Mouse (Mus musculus): ENCODE data around the gene Crtap. TPM values are rescaled to one million over a fixed set of nuclear protein-coding genes. Genes with fewer than 3 reads are reported as not detected.
A peak's percentile ranks its signal among the peaks of the same experiment; 100 is the strongest.

Crtap gene
- total RNA-seq (2022) = 1 to 10 TPM; 5.1 to 8.9 (median 6.4) TPM

DNA sequence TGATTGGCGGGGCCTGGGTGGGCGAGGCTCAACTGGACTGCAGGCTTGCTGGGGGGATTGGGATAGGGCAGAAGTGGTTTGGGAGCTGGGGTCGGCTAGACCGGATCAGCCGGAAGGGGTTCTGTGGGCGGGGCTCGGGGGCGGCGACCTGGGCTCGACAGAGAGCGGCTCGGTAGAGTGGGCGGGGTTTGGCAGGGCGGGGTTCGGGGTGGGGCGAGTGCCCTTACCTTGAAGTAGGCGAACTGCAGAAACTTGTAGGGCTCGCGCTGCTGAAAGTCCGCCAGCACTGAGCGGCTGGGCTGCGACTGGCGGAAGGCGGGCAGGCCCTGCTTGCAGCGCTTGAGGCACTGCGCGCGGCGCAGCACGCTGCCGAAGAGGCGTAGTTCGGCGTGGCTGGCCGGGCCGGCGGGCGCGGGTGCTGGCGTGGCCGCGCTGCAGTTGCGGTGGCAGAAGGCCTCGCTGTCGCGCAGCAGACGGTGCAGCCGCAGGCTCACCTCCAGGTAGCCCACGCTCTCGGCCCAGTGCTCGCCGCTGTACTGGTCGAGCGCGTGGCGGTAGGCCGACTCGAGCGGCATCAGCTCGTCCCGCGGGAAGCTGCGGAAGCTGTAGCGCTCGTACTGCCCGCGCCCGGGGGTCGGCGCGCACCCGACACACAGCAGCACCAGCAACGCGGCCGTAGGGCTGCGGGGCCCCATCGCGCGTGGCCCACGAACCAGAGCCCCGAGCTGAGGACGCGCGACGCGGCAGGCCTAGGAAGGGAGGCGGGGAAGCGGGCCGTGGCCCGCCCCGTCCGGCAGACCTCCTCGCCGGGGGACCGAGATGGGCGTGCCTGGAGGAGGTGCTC is at the start of gene Crtap:
Gene Crtap (minus strand): TSS at position 771 of the 844 bp plus-strand sequence.
- peak in 1 of 2 experiments; percentile 32 for DNase-seq (ENCODE audit: low spot score in 2 of 2)

DNA sequence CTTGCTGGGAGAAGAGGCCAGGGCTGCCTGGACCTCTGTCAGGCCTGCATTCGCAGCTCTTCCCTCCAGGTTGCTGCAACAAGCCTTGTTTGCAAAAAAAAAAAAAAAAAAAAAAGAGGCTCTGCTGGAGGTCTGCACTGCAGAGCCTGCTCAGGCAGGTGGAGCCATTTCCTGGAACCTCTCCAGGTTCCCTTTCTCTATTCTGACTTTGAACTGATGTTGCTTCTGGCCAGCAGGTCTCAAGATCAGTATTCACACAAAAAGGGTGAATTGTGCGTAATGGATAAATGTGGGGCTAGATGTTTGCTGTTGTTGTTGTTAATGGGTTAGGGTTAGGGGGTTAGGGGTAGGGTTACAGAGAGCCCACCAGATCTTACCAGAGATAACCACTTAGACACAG is 45.2 kb upstream of the Crtap start:
- no peak for DNase-seq (ENCODE audit: low spot score in 2 of 2)

DNA sequence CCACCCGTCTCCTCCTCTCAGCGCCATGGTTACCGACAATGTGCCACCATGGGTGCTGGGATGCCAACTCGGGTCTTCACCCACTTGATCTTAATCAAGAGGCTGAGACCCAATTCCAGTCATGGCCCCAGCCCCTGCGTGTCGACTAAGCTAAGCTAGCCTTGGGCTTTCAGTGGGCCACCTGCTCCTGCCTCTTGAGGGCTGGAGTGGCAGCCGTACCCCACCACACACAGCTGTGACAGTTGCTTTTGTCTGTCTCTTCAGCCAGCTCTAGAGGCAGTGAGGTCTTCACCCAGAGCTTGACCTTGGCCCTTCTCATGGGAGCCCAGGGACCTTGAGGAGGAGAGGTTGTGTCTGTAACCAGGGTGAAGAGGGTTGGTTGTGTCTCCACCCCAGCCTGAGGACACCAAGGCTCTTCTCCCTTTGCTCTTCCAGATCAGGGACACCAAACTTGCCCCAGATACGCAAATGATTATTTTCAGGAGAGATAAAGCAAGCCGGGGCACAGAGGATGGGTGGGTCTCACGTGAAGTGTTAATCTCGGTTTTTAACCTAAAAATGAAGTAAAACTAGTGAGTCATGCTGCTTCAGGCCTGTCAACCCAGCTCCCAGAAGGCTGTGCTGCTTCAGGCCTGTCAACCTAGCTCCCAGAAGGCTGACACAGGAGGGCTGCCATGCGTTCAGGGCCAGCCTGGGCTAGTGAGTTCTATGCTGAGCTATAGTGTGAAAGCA is 37.8 kb upstream of the Crtap start:
- no peak for DNase-seq (ENCODE audit: low spot score in 2 of 2)

GRCm38 (mm10) chr9:114427425-114427824 is 37.0 kb upstream of the Crtap start:
- no peak for DNase-seq (ENCODE audit: low spot score in 2 of 2)

DNA sequence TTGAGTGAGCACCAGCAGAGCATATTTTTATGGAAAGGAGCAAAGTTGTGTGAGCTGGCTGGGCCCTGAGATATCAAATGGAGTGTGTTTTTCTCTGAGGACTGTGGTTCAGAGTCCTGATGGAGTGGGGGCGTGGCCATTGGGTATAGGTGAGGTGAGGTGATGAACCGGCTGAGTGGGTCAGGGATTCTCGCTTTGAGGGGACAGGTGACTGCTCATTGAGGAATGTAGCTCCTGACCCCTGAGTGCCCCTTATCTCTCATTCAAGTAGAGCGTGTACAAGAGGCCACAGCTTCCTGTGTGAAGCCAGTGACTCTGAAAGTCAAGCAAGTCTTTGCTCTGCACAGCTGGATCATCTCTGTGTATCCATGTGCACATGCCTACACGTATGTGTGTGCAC is 35.7 kb upstream of the Crtap start:
- no peak for DNase-seq (ENCODE audit: low spot score in 2 of 2)

DNA sequence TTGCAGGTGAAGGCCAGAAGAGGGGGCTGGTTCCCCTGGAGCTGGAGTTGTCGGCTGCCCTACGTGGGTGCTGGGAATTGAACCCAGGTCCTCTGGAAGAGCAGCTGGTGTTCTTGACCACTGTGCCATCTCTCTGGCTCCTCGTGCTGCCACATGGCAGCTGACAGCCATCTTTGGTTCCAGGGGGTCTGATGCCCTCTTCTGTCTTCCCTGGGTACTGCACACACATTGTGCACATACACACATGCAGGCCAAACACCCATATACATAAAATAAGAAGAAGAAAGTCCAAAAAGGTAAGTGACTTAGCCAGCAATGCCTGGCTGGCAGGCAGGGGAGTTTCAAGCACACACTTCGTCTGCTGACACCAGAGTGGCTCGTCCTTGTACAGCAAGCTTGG is 35.1 kb upstream of the Crtap start:
- no peak for DNase-seq (ENCODE audit: low spot score in 2 of 2)

DNA sequence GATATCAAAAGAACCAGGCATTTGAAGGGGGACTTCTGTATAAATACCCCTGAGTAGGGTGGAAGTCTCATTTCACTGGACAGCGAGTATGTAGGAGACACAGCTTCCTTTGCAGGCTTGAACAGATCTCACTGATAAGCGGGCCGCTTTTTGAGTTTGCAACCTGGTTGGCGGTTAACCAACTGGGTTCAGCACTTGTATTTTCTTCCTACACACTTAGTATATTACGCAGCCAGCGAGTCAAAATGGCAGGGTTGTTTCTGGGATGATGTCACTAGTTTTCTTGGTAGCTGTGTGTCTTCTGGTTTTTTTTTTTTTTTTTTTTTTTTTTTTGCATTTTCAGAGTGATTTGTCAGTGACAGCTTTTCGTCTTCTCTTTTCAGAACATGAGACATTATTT is 31.3 kb upstream of the Crtap start:
- no peak for DNase-seq (ENCODE audit: low spot score in 2 of 2)

DNA sequence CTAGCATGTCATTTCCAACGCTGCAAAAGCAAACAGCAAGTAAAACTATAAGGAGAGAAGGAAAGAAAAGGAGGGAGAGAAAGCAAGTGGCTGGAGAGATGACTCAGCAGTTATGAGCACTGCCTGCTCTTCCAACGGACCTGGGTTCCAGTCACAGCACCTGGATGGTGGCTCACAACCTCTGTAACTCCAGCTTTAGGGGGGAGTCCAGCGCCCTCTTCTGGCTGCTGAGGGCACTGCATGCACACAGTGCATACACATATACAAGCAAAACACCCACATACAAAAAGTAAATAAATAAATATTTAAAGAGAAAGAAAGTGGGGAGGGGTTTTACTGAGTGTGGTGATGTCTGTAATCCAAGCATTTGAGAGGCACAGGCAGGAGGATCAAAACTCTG is 30.6 kb upstream of the Crtap start:
- DNase-seq (ENCODE audit: low spot score in 2 of 2) = no peak

DNA sequence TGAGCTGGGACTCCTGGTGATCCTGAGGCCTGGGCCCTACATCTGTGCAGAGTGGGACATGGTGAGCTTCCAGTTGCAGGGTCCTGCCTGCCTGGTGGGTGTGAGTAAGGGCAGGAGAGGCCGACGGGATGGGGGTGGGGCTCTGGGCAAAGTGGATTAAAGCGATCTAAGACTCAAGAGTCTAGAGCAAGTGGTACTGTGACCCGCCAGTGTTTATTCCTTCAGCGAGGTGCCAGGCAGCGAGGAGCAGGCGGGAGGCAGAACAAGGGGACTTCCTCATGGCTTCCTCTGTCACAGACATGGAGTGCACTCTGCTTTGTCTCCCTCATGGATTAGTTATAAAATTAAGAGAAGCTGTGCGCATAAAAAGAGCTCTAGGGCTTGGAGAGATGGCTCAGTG is 30.0 kb upstream of the Crtap start:
- DNase-seq (ENCODE audit: low spot score in 2 of 2) = no peak

GRCm38 (mm10) chr9:114418187-114418586 is 27.7 kb upstream of the Crtap start:
- DNase-seq (ENCODE audit: low spot score in 2 of 2) = no peak

DNA sequence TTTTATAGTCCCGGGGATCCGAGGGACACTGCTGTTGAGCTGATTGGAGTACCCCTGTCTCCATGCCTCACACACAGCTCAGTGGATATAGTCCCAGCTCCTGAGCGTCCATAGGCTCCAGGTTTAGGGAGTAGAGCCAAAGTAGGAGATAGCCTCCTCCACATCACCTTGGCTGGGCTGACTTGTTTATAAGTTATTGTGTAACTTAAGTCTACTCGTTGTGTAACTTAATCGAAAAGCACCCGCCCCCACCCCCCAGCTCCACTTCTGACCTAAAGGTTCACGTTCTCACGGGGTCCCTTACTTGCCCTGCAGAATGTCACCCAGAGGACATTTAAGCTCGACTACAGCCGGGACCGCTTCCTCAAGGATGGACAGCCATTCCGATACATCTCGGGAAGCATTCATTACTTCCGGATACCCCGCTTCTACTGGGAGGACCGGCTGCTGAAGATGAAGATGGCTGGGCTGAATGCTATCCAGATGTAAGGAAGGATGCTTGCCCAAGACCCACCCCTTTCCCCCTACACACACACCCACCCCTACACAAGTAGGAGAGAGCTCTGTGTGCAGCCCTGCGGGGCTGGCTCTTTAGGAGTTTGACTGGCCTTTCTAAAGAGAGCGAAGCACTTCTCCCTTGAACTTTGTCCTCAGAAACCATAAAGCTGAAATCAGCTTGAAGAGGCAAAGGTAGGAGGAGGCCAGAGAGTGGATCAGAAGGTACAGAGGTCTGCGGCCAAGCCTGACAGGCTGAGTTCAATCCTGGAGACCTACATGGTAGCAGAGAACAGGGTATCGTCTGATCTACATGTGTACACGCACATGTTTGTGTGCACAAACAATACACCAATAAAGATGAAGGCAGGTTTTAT is 26.4 kb upstream of the Crtap start:
- no peak for DNase-seq (ENCODE audit: low spot score in 2 of 2)

GRCm38 (mm10) chr9:114415701-114416100 is 25.2 kb upstream of the Crtap start:
- no peak for DNase-seq (ENCODE audit: low spot score in 2 of 2)

DNA sequence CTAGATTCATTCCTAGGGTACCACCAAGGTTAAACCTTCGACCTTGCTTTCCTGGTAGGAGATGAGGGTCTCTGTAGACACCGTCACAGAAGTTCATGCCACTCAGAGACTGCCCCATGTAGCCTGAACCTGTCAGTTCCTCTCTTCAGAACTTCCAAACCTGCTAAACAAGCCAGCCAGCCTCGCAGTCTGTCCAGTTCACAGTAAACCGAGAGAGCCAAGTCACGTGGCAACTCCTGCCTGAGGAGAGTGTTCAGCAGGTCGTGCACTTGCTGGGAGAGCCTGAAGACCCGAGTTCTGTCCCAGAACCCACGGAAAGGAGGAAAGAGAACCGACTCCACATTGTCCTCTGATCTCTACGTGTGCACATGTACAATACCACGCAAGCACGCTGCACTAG is 23.4 kb upstream of the Crtap start:
- no peak for DNase-seq (ENCODE audit: low spot score in 2 of 2)

DNA sequence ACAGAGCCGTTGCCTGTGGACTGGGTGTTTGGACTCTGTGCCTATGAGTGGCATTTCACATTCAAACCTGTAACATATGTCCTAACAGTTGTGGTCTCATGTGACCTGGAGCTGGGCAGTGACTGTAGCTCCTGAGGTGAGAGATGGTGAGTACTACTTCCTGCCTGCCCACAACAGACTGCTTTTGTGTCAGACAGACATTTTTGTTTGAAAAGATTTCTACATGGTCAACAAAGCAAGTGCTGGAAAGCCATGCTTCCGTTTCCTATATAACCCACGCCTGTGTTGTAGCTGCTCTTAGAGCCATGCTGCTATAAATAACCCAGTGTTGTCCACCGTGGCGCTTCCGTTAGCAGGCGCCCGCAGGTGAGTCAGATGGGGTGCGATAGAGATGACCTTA is 21.9 kb upstream of the Crtap start:
- no peak for DNase-seq (ENCODE audit: low spot score in 2 of 2)

DNA sequence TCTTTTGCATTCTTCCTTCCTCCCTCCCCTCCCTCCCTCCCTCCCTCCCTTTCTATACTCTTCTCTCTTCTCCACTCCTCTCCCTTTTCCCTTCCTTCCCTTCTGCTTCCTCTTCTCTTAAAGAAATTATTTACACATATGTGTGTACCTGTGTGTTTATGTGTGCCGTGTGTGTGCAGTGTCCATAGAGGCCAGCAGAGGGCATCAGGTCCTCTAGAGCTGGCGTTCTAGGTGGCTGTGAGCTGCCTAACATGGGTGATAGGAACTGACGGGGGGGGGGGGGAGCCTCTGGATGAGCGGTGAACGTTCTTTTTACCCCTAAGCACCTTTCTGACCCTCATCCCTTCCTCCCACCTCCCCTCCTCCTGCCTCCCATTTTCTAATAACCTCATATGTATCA is 20.8 kb upstream of the Crtap start:
- no peak for DNase-seq (ENCODE audit: low spot score in 2 of 2)

- DNase-seq (ENCODE audit: low spot score in 2 of 2) = no peak
Measured at GRCm38 (mm10) chr9:114410313-114410862, 19.9 kb upstream of the Crtap start.

GRCm38 (mm10) chr9:114407676-114408075 is 17.2 kb upstream of the Crtap start:
- DNase-seq (ENCODE audit: low spot score in 2 of 2) = no peak

DNA sequence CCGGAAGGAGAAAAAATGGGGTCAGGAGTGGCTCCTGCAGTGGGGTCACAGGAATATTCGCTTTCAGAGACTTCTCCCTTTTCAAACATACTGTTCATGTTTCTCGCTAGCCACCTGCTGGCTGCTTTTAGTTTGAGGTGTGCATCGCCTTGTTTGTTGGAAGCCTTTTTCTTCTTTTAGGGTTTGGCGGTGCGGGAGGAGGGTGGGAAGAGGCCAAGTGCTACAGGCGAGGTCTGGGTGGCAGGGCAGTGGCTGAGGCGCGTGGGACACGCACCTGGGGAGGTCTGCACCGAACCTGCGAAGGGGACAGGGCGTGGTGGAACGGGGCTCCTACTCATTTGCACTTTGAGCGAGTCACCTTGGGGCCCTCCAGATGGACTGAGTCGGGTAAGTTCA is 11.2 kb upstream of the Crtap start:
- no peak for DNase-seq (ENCODE audit: low spot score in 2 of 2)

DNA sequence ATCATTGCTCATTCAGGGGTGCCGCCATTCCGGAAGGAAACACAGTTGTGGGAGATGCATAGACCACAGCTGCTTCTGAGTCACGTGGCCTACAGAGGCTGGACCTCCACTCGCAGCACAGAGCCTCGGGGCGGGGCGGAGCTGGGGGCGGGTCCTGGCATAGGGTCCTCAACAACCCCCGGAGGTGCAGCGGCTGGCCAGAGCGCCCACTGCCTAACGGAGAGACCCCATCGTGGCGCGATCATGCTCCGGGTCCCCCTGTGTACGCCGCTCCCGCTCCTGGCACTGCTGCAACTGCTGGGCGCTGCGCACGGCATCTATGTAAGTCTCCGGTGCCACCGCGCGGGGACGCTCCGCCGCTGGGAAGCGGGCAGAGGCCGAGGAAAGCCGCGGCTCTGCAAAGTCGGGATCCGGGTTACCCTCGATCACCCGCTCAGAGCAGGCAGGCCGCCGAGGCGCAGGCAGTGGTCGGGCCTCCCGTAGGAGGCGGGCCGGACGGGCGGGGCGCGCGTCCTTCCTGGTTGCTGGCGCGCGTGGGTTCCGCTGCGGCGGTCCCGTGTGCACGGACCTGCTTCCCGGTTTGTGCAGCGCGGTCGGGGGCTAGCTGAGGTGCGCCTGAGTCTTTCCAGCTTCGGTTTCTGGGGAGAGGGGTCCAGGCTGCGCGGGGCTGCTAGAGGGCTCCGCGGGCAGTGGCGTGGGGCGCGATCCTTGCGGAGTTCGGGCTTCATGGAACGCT is 10.6 kb upstream of the Crtap start, which contains the start of the genes Glb1 and Tmppe:
Gene Glb1 (plus strand): TSS at position 128 of the 736 bp plus-strand sequence.
Gene Tmppe (plus strand): TSS at position 157 of the 736 bp plus-strand sequence.
- DNase-seq (ENCODE audit: low spot score in 2 of 2) = peak; percentile 55 to 59

DNA sequence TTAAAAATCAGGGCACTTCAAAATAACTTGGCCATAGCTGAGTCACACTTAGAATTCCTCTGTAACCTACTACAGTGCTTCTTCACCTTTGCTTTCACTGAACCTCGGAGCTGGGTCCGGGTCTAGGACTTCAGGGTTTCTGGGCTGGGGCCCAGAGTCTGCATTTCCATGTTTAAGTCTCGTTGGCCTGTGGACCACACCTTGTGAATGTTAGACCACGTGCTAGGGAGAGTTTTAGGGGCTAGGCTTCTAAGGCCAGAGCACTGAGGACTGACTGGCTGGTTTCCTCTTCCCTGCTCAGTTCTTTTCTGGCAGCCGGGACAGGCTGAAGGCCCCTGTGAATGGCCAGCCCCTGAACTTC is 10.1 kb upstream of the Crtap start:
- no peak for DNase-seq (ENCODE audit: low spot score in 2 of 2)

- no peak for DNase-seq (ENCODE audit: low spot score in 2 of 2)
Measured at GRCm38 (mm10) chr9:114399680-114400079, 9.2 kb upstream of the Crtap start.
